Mouse (Mus musculus): Measurements from ENCODE around the gene Setd5.

DNA sequence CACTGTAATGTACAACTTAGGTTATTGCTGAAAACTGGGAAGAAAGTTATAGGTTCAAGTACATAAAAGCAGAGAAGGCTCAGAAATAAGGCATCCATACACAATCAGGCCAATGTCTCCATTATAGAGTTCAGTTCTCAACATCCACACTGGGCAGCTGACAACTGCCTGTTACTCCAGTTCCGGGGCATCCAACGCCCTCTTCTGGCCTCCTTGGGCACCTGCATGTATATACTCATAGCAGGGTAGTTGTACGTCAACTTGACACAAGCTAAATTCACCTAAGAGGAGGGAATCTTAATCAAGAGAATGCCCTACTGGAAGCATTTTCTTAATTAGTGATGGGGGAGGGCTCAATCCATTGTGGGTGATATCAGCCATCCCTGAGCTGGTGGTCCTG lies 45.0 kb upstream of the Setd5 start:
- TF ChIP-seq CTCF (IDR thresholded peaks at IDR 0.05; ENCODE audit: extremely low read depth, insufficient read depth, insufficient read length, insufficient replicate concordance) (no peak), POLR2A (IDR thresholded peaks at IDR 0.05; ENCODE audit: low read depth, low read length) (no peak)
